Mouse (Mus musculus): Measurements from ENCODE around the gene Sox5. TPM values are rescaled to one million over a fixed set of nuclear protein-coding genes. Genes with fewer than 3 reads are reported as not detected.

The Sox5 gene
- polyA plus RNA-seq, 1 experiment, result 0.85 TPM

GRCm38 (mm10) chr6:144166104-144166503 is 615.7 kb downstream of the Sox5 start:
- TF ChIP-seq POLR2A (IDR thresholded peaks at IDR 0.05; ENCODE audit: low read depth, low read length) (no peak), CTCF (IDR thresholded peaks at IDR 0.05; ENCODE audit: extremely low read depth, insufficient read length, insufficient replicate concordance, low read depth, low read length) (no peak)
- Histone ChIP-seq H3K27ac (ENCODE audit: insufficient read depth, low read depth, low read length) (no peak overlapping the region), H3K36me3 (ENCODE audit: control insufficient read depth, insufficient read depth, low read length) (no peaks in the 10 kb centered on the region), H3K4me3 (ENCODE audit: low read depth, low read length) (no peak overlapping the region), H3K4me1 (ENCODE audit: control insufficient read depth, insufficient read depth, insufficient read length, low read length) (no peaks in the 10 kb centered on the region), H3K27me3 (ENCODE audit: control insufficient read depth, insufficient read depth, low read length) (no peaks in the 10 kb centered on the region)
- 34% methylated on average over 8 of the region's 8 CpGs for WGBS

- 84% methylated on average over 9 of the region's 9 CpGs for WGBS
- Histone ChIP-seq H3K4me3 (ENCODE audit: low read depth, low read length) (no peak overlapping the region), H3K36me3 (ENCODE audit: control insufficient read depth, insufficient read depth, low read length) (no peaks in the 10 kb centered on the region), H3K27me3 (ENCODE audit: control insufficient read depth, insufficient read depth, low read length) (no peaks in the 10 kb centered on the region), H3K4me1 (ENCODE audit: control insufficient read depth, insufficient read depth, insufficient read length, low read length) (no peaks in the 10 kb centered on the region), H3K27ac (ENCODE audit: insufficient read depth, low read depth, low read length) (no peak overlapping the region)
- TF ChIP-seq CTCF (IDR thresholded peaks at IDR 0.05; ENCODE audit: extremely low read depth, insufficient read length, insufficient replicate concordance, low read depth, low read length), result no peak
- no peak for TF ChIP-seq POLR2A (IDR thresholded peaks at IDR 0.05; ENCODE audit: low read depth, low read length)
Observed at GRCm38 (mm10) chr6:144163501-144163900, 618.3 kb downstream of the Sox5 start.

- Histone ChIP-seq H3K27ac (ENCODE audit: insufficient read depth, low read depth, low read length) (no peak overlapping the region), H3K4me1 (ENCODE audit: control insufficient read depth, insufficient read depth, insufficient read length, low read length) (no peaks in the 10 kb centered on the region), H3K4me3 (ENCODE audit: low read depth, low read length) (no peak overlapping the region), H3K27me3 (ENCODE audit: control insufficient read depth, insufficient read depth, low read length) (no peaks in the 10 kb centered on the region), H3K36me3 (ENCODE audit: control insufficient read depth, insufficient read depth, low read length) (no peaks in the 10 kb centered on the region)
- 93% methylated on average over 12 of the region's 12 CpGs for WGBS
- no peak for TF ChIP-seq POLR2A (IDR thresholded peaks at IDR 0.05; ENCODE audit: low read depth, low read length)
- no peak for TF ChIP-seq CTCF (IDR thresholded peaks at IDR 0.05; ENCODE audit: extremely low read depth, insufficient read length, insufficient replicate concordance, low read depth, low read length)
Observed at GRCm38 (mm10) chr6:144158637-144159036, 623.1 kb downstream of the Sox5 start.

GRCm38 (mm10) chr6:144154892-144155424 is 626.8 kb downstream of the Sox5 start:
- WGBS, result 87% methylated on average over 9 of the region's 9 CpGs
- H3K36me3 ChIP-seq (ENCODE audit: control insufficient read depth, insufficient read depth, low read length), result no peaks in the 10 kb centered on the region
- H3K27ac ChIP-seq (ENCODE audit: insufficient read depth, low read depth, low read length), result no peak overlapping the region
- TF ChIP-seq POLR2A (IDR thresholded peaks at IDR 0.05; ENCODE audit: low read depth, low read length), result no peak
- no peak for TF ChIP-seq CTCF (IDR thresholded peaks at IDR 0.05; ENCODE audit: extremely low read depth, insufficient read length, insufficient replicate concordance, low read depth, low read length)
- no peaks in the 10 kb centered on the region for H3K27me3 ChIP-seq (ENCODE audit: control insufficient read depth, insufficient read depth, low read length)
- H3K4me1 ChIP-seq (ENCODE audit: control insufficient read depth, insufficient read depth, insufficient read length, low read length), result no peaks in the 10 kb centered on the region
- H3K4me3 ChIP-seq (ENCODE audit: low read depth, low read length), result no peak overlapping the region

- H3K27ac ChIP-seq (ENCODE audit: insufficient read depth, low read depth, low read length), result no peak overlapping the region
- H3K27me3 ChIP-seq (ENCODE audit: control insufficient read depth, insufficient read depth, low read length), result no peaks in the 10 kb centered on the region
- no peak for TF ChIP-seq POLR2A (IDR thresholded peaks at IDR 0.05; ENCODE audit: low read depth, low read length)
- TF ChIP-seq CTCF (IDR thresholded peaks at IDR 0.05; ENCODE audit: extremely low read depth, insufficient read length, insufficient replicate concordance, low read depth, low read length), result no peak
- H3K36me3 ChIP-seq (ENCODE audit: control insufficient read depth, insufficient read depth, low read length), result no peaks in the 10 kb centered on the region
- H3K4me1 ChIP-seq (ENCODE audit: control insufficient read depth, insufficient read depth, insufficient read length, low read length), result no peaks in the 10 kb centered on the region
- 31% methylated on average over 3 of the region's 3 CpGs for WGBS
- no peak overlapping the region for H3K4me3 ChIP-seq (ENCODE audit: low read depth, low read length)
Observed at GRCm38 (mm10) chr6:144151957-144152356, 629.8 kb downstream of the Sox5 start.

- no peaks in the 10 kb centered on the region for H3K4me1 ChIP-seq (ENCODE audit: control insufficient read depth, insufficient read depth, insufficient read length, low read length)
- no peak overlapping the region for H3K27ac ChIP-seq (ENCODE audit: insufficient read depth, low read depth, low read length)
- H3K36me3 ChIP-seq (ENCODE audit: control insufficient read depth, insufficient read depth, low read length), result no peaks in the 10 kb centered on the region
- WGBS, result 82% methylated on average over 10 of the region's 10 CpGs
- TF ChIP-seq POLR2A (IDR thresholded peaks at IDR 0.05; ENCODE audit: low read depth, low read length), result no peak
- TF ChIP-seq CTCF (IDR thresholded peaks at IDR 0.05; ENCODE audit: extremely low read depth, insufficient read length, insufficient replicate concordance, low read depth, low read length), result no peak
- no peaks in the 10 kb centered on the region for H3K27me3 ChIP-seq (ENCODE audit: control insufficient read depth, insufficient read depth, low read length)
- no peak overlapping the region for H3K4me3 ChIP-seq (ENCODE audit: low read depth, low read length)
Observed at GRCm38 (mm10) chr6:144151075-144151474, 630.7 kb downstream of the Sox5 start.

GRCm38 (mm10) chr6:144137397-144137796 is 644.4 kb downstream of the Sox5 start:
- 92% methylated on average over 5 of the region's 5 CpGs for WGBS
- H3K36me3 ChIP-seq (ENCODE audit: control insufficient read depth, insufficient read depth, low read length), result no peaks in the 10 kb centered on the region
- H3K27me3 ChIP-seq (ENCODE audit: control insufficient read depth, insufficient read depth, low read length), result no peaks in the 10 kb centered on the region
- peaks cover 2% of the 10 kb centered on the region; the same call in 1 of the 2 replicates for H3K4me1 ChIP-seq (ENCODE audit: control insufficient read depth, insufficient read depth, insufficient read length, low read length)
- no peak for TF ChIP-seq CTCF (IDR thresholded peaks at IDR 0.05; ENCODE audit: extremely low read depth, insufficient read length, insufficient replicate concordance, low read depth, low read length)
- H3K4me3 ChIP-seq (ENCODE audit: low read depth, low read length), result no peak overlapping the region
- H3K27ac ChIP-seq (ENCODE audit: insufficient read depth, low read depth, low read length), result no peak overlapping the region

Measured in small intestine, adult 2 months (tissue).